Mouse (Mus musculus) kidney, embryonic 14.5 days (tissue): Measurements from ENCODE around the gene Wfdc3. TPM values are rescaled to one million over a fixed set of nuclear protein-coding genes. Genes with fewer than 3 reads are reported as not detected.

Source experiments
- ATAC-seq: fragments of 200-750 bp; cut with Nextera tagmentation; 2 replicates; pipeline ENCODE4 v1.8.0; 2017; ENCODE audit warnings: moderate number of reproducible peaks, mild to moderate bottlenecking, moderate TSS enrichment, moderate library complexity; ENCODE audit not compliant: low FRiP score, low TSS enrichment
- H3K27ac ChIP-seq: fragments of 300-500 bp; sonication (generic); 2 replicates; pipeline ENCODE4 v1.5.1; 2014; ENCODE audit warnings: low read depth, mild to moderate bottlenecking, low read length, moderate library complexity, mixed read lengths
- H3K27me3 ChIP-seq: fragments of 300-500 bp; sonication (generic); 2 replicates; pipeline ENCODE4 v1.6.1; 2014; ENCODE audit warnings: mild to moderate bottlenecking, low read length; ENCODE audit not compliant: control insufficient read depth, insufficient read depth
- H3K36me3 ChIP-seq: fragments of 300-500 bp; sonication (generic); 2 replicates; pipeline ENCODE4 v1.6.1; 2014; ENCODE audit warnings: low read length, mixed read lengths; ENCODE audit not compliant: control insufficient read depth, insufficient read depth
- H3K4me1 ChIP-seq: fragments of 300-500 bp; sonication (generic); 2 replicates; pipeline ENCODE4 v1.6.1; 2014; ENCODE audit warnings: low read length, mixed read lengths; ENCODE audit not compliant: control insufficient read depth, insufficient read depth
- H3K4me2 ChIP-seq: fragments of 300-500 bp; sonication (generic); replicated peaks from 2 replicates; pipeline ENCODE4 v1.6.1; 2014; ENCODE audit warnings: low read depth, mild to moderate bottlenecking, low read length
- H3K4me3 ChIP-seq: fragments of 300-500 bp; sonication (generic); 2 replicates; pipeline ENCODE4 v1.5.1; 2014; ENCODE audit warnings: mild to moderate bottlenecking, low read length
- H3K9ac ChIP-seq: fragments of 300-500 bp; sonication (generic); 2 replicates; pipeline ENCODE4 v1.6.1; 2014; ENCODE audit warnings: low read depth, mild to moderate bottlenecking, low read length, moderate library complexity
- H3K9me3 ChIP-seq: fragments of 300-500 bp; sonication (generic); 2 replicates; pipeline ENCODE4 v1.6.1; 2016; ENCODE audit warnings: low read length; ENCODE audit not compliant: control insufficient read depth
- WGBS: fragments of 180-500 bp; shearing (Covaris S2); extraction: QIAGEN DNeasy Blood & Tissue Kit; methylation state at CpG from one replicate; pipeline ENCODE4 v1.1.7; 2014; 5-methylcytosine and 5-hydroxymethylcytosine counted together
- polyA plus RNA-seq: library from polyadenylated mRNA; unstranded; fragments of >200 nt; fragmentation: Nextera tagmentation; extraction: Ambion mirVana; gene quantifications from 2 replicates; pipeline ENCODE4 v1.2.1, GENCODE M21; 2014

The Wfdc3 gene
- 0.83 and 1.4 TPM in 2 replicates for polyA plus RNA-seq

GRCm38 (mm10) chr2:164745843-164746479 is at the start of gene Wfdc3, which contains the start of gene Dnttip1:
TSS of gene Wfdc3 (minus strand) at chr2:164745931.
TSS of gene Dnttip1 (plus strand) at chr2:164745983.
- Histone ChIP-seq H3K4me2 (peak within 1 kb of the TSS; percentile 60), H3K27ac (peak within 1 kb of the TSS; percentile 55; the same call in 1 of the 2 replicates), H3K9ac (peak within 1 kb of the TSS; percentile 93), H3K27me3 (no peaks in the 10 kb centered on the region), H3K4me3 (peak within 1 kb of the TSS; percentile 83), H3K4me1 (peaks cover 5% of the 10 kb centered on the region), H3K9me3 (no peaks in the 10 kb centered on the region), H3K36me3 (peaks cover 30% of the 10 kb centered on the region)
- peak; percentile 89 for ATAC-seq
- WGBS = under 1% methylated on average over 70 of the region's 70 CpGs

- H3K4me3 ChIP-seq = no peak overlapping the region
- no peak overlapping the region for H3K4me2 ChIP-seq
- WGBS = 37% methylated on average over 5 of the region's 5 CpGs
- no peak overlapping the region for H3K9ac ChIP-seq
- H3K27me3 ChIP-seq = no peaks in the 10 kb centered on the region
- no peaks in the 10 kb centered on the region for H3K9me3 ChIP-seq
- ATAC-seq = peak; percentile 65
- H3K36me3 ChIP-seq = peaks cover 61% of the 10 kb centered on the region
- H3K4me1 ChIP-seq = no peaks in the 10 kb centered on the region
- no peak overlapping the region for H3K27ac ChIP-seq
These were observed 48.6 kb upstream of the Wfdc3 start for GRCm38 (mm10) chr2:164794293-164794692.

GRCm38 (mm10) chr2:164793772-164794171 is 48.0 kb upstream of the Wfdc3 start:
- Histone ChIP-seq H3K27ac (no peak overlapping the region), H3K4me1 (no peaks in the 10 kb centered on the region), H3K4me2 (no peak overlapping the region), H3K9me3 (no peaks in the 10 kb centered on the region), H3K27me3 (no peaks in the 10 kb centered on the region), H3K4me3 (no peak overlapping the region), H3K9ac (no peak overlapping the region), H3K36me3 (peaks cover 62% of the 10 kb centered on the region)
- 86% methylated on average over 2 of the region's 2 CpGs for WGBS
- no peak for ATAC-seq

DNA sequence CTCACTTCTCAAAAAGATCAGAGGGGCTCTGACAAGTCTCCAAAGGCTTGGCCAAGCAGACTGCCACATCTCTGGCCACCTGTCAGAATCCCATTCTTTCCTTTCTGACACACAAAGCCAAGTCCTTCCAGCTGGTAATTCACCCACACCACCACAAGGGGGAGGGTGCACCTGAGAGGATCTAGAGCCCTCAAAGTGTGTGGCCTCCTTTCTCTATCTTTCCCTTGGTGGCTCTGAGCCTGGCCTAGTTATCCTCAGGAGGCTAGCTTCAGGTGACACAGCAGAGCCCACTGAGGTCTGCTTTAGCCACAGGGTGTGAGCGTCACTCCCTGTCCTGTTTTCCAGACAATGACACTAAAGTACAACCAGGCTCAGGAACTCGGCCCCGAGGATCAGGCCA is 47.5 kb upstream of the Wfdc3 start:
- H3K4me2 ChIP-seq = no peak overlapping the region
- no peak overlapping the region for H3K4me3 ChIP-seq
- no peaks in the 10 kb centered on the region for H3K4me1 ChIP-seq
- WGBS = 92% methylated on average over 3 of the region's 3 CpGs
- H3K27me3 ChIP-seq = no peaks in the 10 kb centered on the region
- peaks cover 63% of the 10 kb centered on the region for H3K36me3 ChIP-seq
- H3K27ac ChIP-seq = no peak overlapping the region
- H3K9me3 ChIP-seq = no peaks in the 10 kb centered on the region
- ATAC-seq = no peak
- H3K9ac ChIP-seq = no peak overlapping the region

GRCm38 (mm10) chr2:164792400-164793190 is 46.9 kb upstream of the Wfdc3 start:
- no peak overlapping the region for H3K27ac ChIP-seq
- no peaks in the 10 kb centered on the region for H3K9me3 ChIP-seq
- 94% methylated on average over 12 of the region's 12 CpGs for WGBS
- no peak for ATAC-seq
- no peak overlapping the region for H3K9ac ChIP-seq
- H3K36me3 ChIP-seq = peaks cover 58% of the 10 kb centered on the region
- H3K27me3 ChIP-seq = no peaks in the 10 kb centered on the region
- H3K4me1 ChIP-seq = no peaks in the 10 kb centered on the region
- no peak overlapping the region for H3K4me2 ChIP-seq
- H3K4me3 ChIP-seq = no peak overlapping the region

GRCm38 (mm10) chr2:164791841-164792261 is 46.1 kb upstream of the Wfdc3 start:
- Histone ChIP-seq H3K9me3 (no peaks in the 10 kb centered on the region), H3K4me3 (no peak overlapping the region), H3K4me1 (peaks cover 3% of the 10 kb centered on the region; the same call in 1 of the 2 replicates), H3K4me2 (no peak overlapping the region), H3K27ac (no peak overlapping the region), H3K9ac (no peak overlapping the region), H3K36me3 (peaks cover 57% of the 10 kb centered on the region), H3K27me3 (no peaks in the 10 kb centered on the region)
- ATAC-seq = no peak
- 96% methylated on average over 18 of the region's 18 CpGs for WGBS

- Histone ChIP-seq H3K36me3 (peaks cover 46% of the 10 kb centered on the region), H3K27ac (no peak overlapping the region), H3K4me1 (peaks cover 7% of the 10 kb centered on the region; the same call in 1 of the 2 replicates), H3K27me3 (no peaks in the 10 kb centered on the region), H3K9ac (no peak overlapping the region), H3K4me2 (no peak overlapping the region), H3K9me3 (no peaks in the 10 kb centered on the region), H3K4me3 (no peak overlapping the region)
- no peak for ATAC-seq
- 80% methylated on average over 4 of the region's 4 CpGs for WGBS
These were observed 44.7 kb upstream of the Wfdc3 start for GRCm38 (mm10) chr2:164790451-164790850.

DNA sequence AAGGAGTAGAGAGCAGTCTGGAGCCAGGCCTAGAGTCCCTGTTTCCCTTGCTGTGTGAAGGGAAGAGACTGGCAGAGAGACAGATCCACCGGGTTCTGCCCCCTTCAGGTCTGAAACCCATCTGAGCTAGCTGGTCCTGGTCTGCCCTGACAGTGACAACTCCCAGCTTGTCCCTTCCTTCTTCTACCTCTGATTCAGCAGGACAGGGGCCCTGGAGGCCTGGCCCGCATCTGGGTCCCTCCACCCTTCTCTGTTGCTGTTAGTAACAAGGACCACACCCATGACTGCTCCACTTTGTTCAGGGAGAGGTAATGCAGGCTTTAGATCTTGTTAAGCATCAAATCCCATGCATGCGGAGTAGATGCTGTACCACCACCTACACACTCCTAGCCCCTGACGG is 42.7 kb upstream of the Wfdc3 start:
- no peaks in the 10 kb centered on the region for H3K27me3 ChIP-seq
- H3K9me3 ChIP-seq = no peaks in the 10 kb centered on the region
- 65% methylated on average over 4 of the region's 4 CpGs for whole genome bisulfite sequencing
- H3K9ac ChIP-seq = no peak overlapping the region
- no peak for ATAC-seq
- no peak overlapping the region for H3K4me2 ChIP-seq
- peaks cover 13% of the 10 kb centered on the region; the same call in 1 of the 2 replicates for H3K4me1 ChIP-seq
- H3K4me3 ChIP-seq = no peak overlapping the region
- no peak overlapping the region for H3K27ac ChIP-seq
- peaks cover 32% of the 10 kb centered on the region for H3K36me3 ChIP-seq

GRCm38 (mm10) chr2:164787779-164788178 is 42.0 kb upstream of the Wfdc3 start:
- Histone ChIP-seq H3K9ac (no peak overlapping the region), H3K27ac (no peak overlapping the region), H3K9me3 (no peaks in the 10 kb centered on the region), H3K27me3 (no peaks in the 10 kb centered on the region), H3K4me1 (peaks cover 13% of the 10 kb centered on the region; the same call in 1 of the 2 replicates), H3K4me3 (no peak overlapping the region), H3K4me2 (no peak overlapping the region), H3K36me3 (peaks cover 28% of the 10 kb centered on the region)
- no peak for ATAC-seq
- 72% methylated on average over 10 of the region's 10 CpGs for WGBS
